Mouse (Mus musculus) limb, embryonic 14.5 days (tissue): ENCODE measurements around the gene Lmln. TPM values are rescaled to one million over a fixed set of nuclear protein-coding genes. Genes with fewer than 3 reads are reported as not detected.

Experiments used
- ATAC-seq: fragments of 200-750 bp; cut with Nextera tagmentation; 2 replicates; pipeline ENCODE4 v1.8.0; 2017; ENCODE audit warnings: low read depth, moderate number of reproducible peaks, moderate TSS enrichment; ENCODE audit not compliant: low FRiP score
- DNase-seq: peaks from one replicate; pipeline ENCODE4 v3.0.0-alpha.2; 2015; ENCODE audit warnings: low spot score
- H3K27ac ChIP-seq: fragments of 300-500 bp; sonication (generic); replicated peaks from 2 replicates; pipeline ENCODE4 v1.5.1; 2014; ENCODE audit warnings: low read depth, mild to moderate bottlenecking, low read length, moderate library complexity, mixed read lengths
- H3K27me3 ChIP-seq: fragments of 300-500 bp; sonication (generic); 2 replicates; pipeline ENCODE4 v1.6.1; 2014; ENCODE audit warnings: low read length, mixed read lengths; ENCODE audit not compliant: control insufficient read depth, insufficient read depth
- H3K36me3 ChIP-seq: fragments of 300-500 bp; sonication (generic); 2 replicates; pipeline ENCODE4 v1.6.1; 2014; ENCODE audit warnings: mild to moderate bottlenecking, low read length, moderate library complexity, mixed read lengths; ENCODE audit not compliant: control insufficient read depth, insufficient read depth
- H3K4me1 ChIP-seq: fragments of 300-500 bp; sonication (generic); 2 replicates; pipeline ENCODE4 v1.6.1; 2014; ENCODE audit warnings: antibody characterized with exemption, low read length, mixed read lengths; ENCODE audit not compliant: control insufficient read depth, insufficient read depth
- H3K4me2 ChIP-seq: fragments of 300-500 bp; sonication (generic); replicated peaks from 2 replicates; pipeline ENCODE4 v1.6.1; 2014; ENCODE audit warnings: low read depth, mild to moderate bottlenecking, low read length, moderate library complexity; ENCODE audit not compliant: severe bottlenecking
- H3K4me3 ChIP-seq: fragments of 300-500 bp; sonication (generic); replicated peaks from 2 replicates; pipeline ENCODE4 v1.5.1; 2014; ENCODE audit warnings: low read length
- H3K9ac ChIP-seq: fragments of 300-500 bp; sonication (generic); 2 replicates; pipeline ENCODE4 v1.6.1; 2014; ENCODE audit warnings: mild to moderate bottlenecking, low read depth, low read length, moderate library complexity; ENCODE audit not compliant: severe bottlenecking
- H3K9me3 ChIP-seq: fragments of 300-500 bp; sonication (generic); 2 replicates; pipeline ENCODE4 v1.6.1; 2016; ENCODE audit warnings: low read length; ENCODE audit not compliant: control insufficient read depth
- POLR2A ChIP-seq: fragments of 200-500 bp; IDR thresholded peaks from 2 replicates; pipeline ENCODE4 v1.8.0; 2012; ENCODE audit warnings: inconsistent platforms, mild to moderate bottlenecking, moderate library complexity, borderline replicate concordance; ENCODE audit not compliant: insufficient read depth, insufficient read length; ENCODE audit errors: extremely low read depth
- WGBS: fragments of 180-500 bp; shearing (Covaris S2); extraction: QIAGEN DNeasy Blood & Tissue Kit; methylation state at CpG from one replicate; pipeline ENCODE4 v1.1.7; 2014; 5-methylcytosine and 5-hydroxymethylcytosine counted together
- polyA plus RNA-seq, 2 experiments: library from polyadenylated mRNA; depleted of rRNA in 1 of 2; stranded (reverse) in 1 of 2; unstranded in 1 of 2; fragments of >200 nt; fragmentation: Nextera tagmentation in 1 of 2; extraction: Ambion mirVana in 1 of 2; gene quantifications; 2 replicates each; pipeline versions ENCODE4 v1.2.1 to v1.2.3; 2012 to 2014

Lmln gene
- polyA plus RNA-seq, 2 experiments = 1.9 to 3.6 TPM

DNA sequence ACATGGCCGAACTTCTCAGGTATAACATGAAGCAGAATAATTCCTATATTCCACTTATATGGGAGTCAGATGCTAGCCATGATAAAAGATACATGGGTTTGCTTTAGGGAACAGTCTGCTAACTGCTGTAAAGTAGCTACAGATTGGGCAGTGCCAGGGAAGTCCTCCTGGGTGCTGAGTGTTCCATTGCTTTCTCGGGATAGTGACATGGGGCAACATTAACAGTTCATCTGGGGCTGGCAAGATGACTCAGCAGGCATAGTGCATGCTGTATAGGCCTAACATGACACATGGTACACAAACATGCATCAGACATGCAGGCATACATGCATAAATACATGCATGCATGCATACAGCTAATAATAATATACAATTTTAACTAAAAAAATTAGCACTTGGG is 21.7 kb downstream of the Lmln start:
- no peaks in the 10 kb centered on the region for H3K27me3 ChIP-seq
- H3K9me3 ChIP-seq = no peaks in the 10 kb centered on the region
- TF ChIP-seq POLR2A = no peak
- peaks cover 15% of the 10 kb centered on the region; the same call in 1 of the 2 replicates for H3K36me3 ChIP-seq
- H3K9ac ChIP-seq = no peak overlapping the region
- no peaks in the 10 kb centered on the region for H3K4me1 ChIP-seq
- H3K4me3 ChIP-seq = no peak overlapping the region
- ATAC-seq (no peak), DNase-seq (no peak)
- H3K27ac ChIP-seq = no peak overlapping the region
- 73% methylated on average over 2 of the region's 2 CpGs for WGBS
- H3K4me2 ChIP-seq = no peak overlapping the region

DNA sequence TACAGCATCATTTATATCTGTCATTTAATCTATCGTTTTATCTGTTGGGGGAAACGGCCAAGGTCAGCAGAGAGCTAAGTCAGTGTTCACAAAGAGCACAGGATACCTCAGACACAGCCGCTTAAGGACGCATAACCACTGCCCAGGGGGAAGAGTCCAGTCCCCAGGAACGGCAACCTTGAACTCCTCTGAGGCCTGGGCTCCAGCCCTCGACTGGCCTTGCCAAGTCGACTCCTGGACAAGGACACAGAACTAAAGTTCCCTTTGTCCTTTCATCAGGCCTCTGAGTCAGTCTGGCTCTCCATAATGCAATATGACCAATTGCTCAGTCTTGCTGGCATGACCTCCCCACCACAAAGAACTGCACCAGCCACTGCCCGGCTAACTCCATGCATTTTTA is 23.3 kb downstream of the Lmln start:
- no peak overlapping the region for H3K4me3 ChIP-seq
- no peak overlapping the region for H3K4me2 ChIP-seq
- H3K9me3 ChIP-seq = no peaks in the 10 kb centered on the region
- no peak overlapping the region for H3K27ac ChIP-seq
- H3K36me3 ChIP-seq = peaks cover 15% of the 10 kb centered on the region; the same call in 1 of the 2 replicates
- 82% methylated on average over 8 of the region's 8 CpGs for WGBS
- no peak overlapping the region for H3K9ac ChIP-seq
- no peak for ATAC-seq
- TF ChIP-seq POLR2A = no peak
- no peaks in the 10 kb centered on the region for H3K4me1 ChIP-seq
- no peaks in the 10 kb centered on the region for H3K27me3 ChIP-seq
- DNase-seq = no peak

DNA sequence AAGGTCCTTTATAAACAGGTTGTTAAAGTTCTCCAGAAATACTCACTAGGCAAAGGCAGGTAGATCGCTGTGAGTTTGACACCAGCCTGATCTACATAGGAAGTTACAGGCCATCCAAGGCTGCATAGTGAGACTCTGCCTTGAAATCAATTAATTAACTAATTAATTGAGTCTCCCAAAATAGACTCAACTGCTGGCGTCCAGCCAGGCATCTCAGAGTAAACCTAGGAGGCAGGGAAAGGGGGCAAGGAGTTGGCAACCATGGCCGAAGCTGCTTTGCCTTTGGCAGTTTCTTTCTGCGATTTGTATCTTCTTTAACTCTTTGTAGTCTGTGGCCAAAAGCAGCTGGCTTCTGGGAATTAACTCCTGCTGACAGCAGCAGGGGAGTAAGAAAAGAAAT is 51.4 kb downstream of the Lmln start:
- ATAC-seq (no peak), DNase-seq (no peak)
- H3K4me1 ChIP-seq = no peaks in the 10 kb centered on the region
- no peak overlapping the region for H3K4me2 ChIP-seq
- peaks cover 5% of the 10 kb centered on the region; the same call in 1 of the 2 replicates for H3K36me3 ChIP-seq
- no peaks in the 10 kb centered on the region for H3K27me3 ChIP-seq
- H3K27ac ChIP-seq = no peak overlapping the region
- no peaks in the 10 kb centered on the region for H3K9me3 ChIP-seq
- 48% methylated on average over 4 of the region's 4 CpGs for WGBS
- H3K4me3 ChIP-seq = no peak overlapping the region
- no peak overlapping the region for H3K9ac ChIP-seq
- TF ChIP-seq POLR2A = no peak

DNA sequence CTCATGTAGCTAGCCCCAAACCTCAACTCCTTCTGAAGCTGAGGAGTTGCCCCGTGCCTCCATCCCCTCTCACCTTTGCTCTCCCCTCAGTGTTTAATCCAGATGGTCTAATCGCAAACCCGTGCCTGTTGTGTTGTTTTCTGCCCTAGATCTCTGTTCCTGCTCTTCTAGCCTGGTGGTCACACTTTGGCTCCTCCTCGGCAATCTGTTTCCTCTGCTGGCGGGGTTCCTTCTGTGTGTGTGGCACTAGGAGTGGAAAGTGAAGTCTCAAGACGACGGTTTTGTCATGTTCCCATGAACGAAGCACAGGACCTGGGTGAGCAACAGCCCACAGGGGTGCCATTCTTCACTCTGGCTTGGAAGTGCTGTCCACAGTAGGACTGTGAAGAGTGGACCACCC is 61.1 kb downstream of the Lmln start:
- no peak for TF ChIP-seq POLR2A
- Histone ChIP-seq H3K9me3 (no peaks in the 10 kb centered on the region), H3K27me3 (no peaks in the 10 kb centered on the region), H3K4me2 (no peak overlapping the region), H3K36me3 (no peaks in the 10 kb centered on the region; the same call in 1 of the 2 replicates), H3K4me3 (no peak overlapping the region), H3K9ac (no peak overlapping the region), H3K4me1 (peaks cover 8% of the 10 kb centered on the region), H3K27ac (no peak overlapping the region)
- no peak for ATAC-seq
- DNase-seq = no peak
- 47% methylated on average over 8 of the region's 8 CpGs for WGBS

DNA sequence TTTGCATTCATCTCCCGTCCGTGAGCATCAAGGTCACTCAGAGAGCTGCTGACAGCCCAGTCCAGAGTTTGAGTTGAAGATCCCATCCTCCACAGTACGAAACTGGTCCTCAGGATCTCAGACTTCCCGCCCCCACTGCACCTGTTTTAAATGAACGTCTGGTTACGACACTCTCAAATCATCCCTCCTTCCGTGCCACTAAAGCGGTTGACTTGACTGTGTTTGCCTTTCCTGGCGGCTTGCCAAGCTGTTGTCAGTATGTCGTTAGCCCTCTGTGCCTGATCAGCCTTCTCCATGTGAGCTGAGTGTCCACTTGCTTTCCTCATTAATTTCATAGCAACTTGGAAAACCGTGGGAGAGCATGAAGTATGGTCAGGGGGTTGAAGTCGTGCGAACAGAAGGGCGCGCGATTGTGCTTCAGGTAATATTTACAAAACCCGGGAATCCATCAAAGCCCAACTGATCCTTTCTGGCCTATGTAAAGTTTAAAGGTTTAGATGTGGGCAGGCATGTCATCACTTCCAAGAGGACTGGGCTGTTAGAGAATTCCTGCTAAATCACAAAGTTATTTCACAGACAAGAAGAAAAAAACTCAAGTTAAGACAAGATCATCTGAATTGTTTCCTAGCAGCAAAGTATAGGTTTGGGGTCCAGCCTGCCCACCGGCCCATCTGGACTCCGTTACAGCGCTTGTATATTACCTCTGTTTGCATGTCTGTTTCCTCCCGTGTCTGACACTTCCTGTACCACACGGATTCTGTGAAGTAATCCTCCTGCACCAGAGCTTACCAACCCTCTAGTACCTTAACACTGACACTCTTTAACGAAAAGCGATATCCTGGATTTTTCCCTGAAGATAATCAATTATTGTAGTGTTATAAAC is 61.9 kb downstream of the Lmln start:
- H3K27ac ChIP-seq = no peak overlapping the region
- ATAC-seq (peak; percentile 31; the same call in 1 of the 2 replicates), DNase-seq (peak; percentile 48)
- no peaks in the 10 kb centered on the region; the same call in 1 of the 2 replicates for H3K36me3 ChIP-seq
- no peak for TF ChIP-seq POLR2A
- H3K9me3 ChIP-seq = no peaks in the 10 kb centered on the region
- peaks cover 8% of the 10 kb centered on the region for H3K4me1 ChIP-seq
- 26% methylated on average over 24 of the region's 24 CpGs for WGBS
- H3K27me3 ChIP-seq = no peaks in the 10 kb centered on the region
- H3K4me3 ChIP-seq = no peak overlapping the region
- no peak overlapping the region for H3K4me2 ChIP-seq
- no peak overlapping the region for H3K9ac ChIP-seq
